Mouse (Mus musculus) cerebellum, postnatal 4 days (tissue): ENCODE results near the gene Sox10.

Source experiments
- DNase-seq, 2 experiments: peaks; one replicate each; pipeline ENCODE4 v3.0.0; 2022; ENCODE audit warnings: low spot score in 2 of 2, mixed read lengths in 1 of 2

Gene Sox10

DNA sequence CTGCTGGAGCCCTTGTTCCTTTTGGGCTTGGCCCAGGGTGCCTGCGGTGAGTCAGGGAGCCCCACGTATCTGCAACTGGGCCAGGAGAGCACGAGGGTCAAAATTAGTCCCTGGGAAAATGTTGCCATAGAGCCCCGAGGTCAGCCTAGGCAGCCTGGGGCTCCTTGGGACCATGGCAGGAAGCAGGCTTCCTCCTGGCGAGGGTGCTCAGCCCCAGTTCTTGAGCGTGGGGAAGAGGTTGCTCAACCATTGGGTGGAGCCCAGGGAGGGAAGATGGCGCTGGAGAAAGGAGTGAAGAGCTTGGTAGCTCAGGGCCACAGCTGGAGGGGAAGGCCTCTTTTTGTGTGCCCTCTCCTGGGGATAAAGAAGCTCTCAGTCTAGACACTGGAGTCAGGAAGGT lies 2.7 kb downstream of the Sox10 start:
- no peak for DNase-seq

DNA sequence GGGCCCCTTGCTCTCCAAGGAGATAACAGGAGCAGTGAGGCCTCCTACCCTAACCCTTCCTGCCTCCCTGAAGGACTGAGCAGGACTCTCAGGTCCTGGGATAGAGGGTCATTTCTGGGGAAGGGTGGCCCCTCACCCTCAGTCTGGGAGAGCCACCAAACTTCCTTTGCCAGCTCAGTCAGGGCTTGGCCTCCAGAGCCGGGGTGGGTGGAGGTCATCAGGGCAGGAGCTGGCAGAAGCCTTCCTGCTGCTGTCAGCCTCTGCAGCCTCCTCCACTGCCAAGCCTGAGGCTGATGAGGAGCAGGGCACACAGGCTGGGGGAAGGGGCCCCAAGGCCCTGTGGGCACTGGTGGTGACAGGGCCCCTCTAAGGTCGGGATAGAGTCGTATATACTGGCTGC lies 9.5 kb downstream of the Sox10 start:
- DNase-seq: no peak

DNA sequence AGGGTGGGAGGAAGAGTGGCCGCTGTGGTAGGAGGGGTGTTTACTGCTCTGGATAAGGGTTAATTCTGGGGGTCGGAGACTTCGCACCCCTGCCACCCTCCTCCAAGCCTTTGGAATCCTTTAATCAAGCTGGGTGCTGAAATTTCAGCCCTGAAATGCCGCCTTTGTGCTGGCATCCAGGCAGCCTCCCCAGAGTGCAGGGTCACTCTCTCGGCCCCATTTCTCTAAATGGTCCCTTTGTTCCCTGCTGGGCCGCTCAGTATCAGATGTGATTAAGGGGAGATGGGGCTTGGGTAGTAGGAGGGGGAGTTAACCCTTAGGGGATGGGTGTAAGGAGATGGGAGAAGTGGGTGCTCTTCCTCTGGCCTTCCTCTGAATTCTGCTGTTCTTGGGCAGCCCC lies 12.3 kb downstream of the Sox10 start:
- no peak for DNase-seq

DNA sequence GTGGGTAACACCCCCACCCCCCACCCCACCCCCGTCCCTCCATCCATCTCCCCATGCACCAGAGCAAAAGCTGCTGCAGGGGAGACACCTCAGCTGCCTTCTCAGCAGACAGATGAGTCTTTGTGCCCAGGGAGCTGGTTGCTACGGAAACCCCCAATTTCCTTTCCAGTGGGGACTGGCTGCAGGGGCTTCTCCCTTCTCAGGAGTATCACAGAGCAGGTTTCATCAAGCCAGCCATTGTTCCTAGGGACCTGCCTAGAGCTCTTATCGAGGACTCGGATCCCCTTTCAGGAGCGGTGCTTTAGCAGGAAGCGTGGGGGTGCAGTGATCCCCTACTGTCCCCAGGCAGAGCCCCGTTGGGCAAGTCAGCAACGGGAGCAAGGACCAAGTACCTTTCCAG lies 13.2 kb downstream of the Sox10 start:
- DNase-seq: no peak

DNA sequence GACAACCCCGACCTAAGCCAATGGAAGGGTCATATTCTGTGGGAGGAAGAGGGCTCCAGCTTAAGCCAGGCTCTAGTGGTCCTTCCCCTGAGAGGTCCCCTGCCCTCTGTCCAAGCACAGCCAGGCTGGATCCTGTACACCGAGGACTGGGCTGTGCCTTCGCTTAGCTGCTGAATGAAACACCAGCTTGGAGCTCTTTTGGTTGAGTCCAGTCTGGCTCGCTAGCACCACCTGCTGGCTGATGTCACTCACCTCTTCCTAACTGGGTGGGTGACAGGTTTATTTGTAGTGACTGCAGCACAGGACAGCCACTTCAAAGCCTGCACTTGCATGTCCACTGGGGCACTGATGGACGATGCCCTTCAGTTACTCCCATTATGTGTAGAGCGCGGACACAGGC lies 16.5 kb downstream of the Sox10 start:
- peak; percentile 76 to 86 for DNase-seq

DNA sequence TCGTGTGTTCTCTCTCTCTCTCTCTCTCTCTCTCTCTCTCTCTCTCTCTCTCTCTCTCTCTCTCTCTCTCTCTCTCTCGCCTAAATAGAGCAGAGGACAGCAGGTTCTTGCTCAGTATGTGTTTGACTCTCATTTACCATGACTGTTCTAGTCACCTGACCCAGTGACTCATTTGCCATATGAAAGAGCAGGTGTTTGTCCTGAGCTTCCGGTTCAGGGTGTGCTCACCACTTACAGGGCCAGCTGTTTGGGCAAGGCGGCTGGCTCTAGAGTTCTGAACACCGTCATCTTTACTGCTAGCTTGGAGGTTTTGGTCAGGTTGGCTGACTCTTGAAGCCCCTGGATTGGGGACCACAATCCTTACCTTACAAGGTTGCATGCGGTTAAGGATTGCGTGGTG lies 19.5 kb downstream of the Sox10 start:
- no peak for DNase-seq

DNA sequence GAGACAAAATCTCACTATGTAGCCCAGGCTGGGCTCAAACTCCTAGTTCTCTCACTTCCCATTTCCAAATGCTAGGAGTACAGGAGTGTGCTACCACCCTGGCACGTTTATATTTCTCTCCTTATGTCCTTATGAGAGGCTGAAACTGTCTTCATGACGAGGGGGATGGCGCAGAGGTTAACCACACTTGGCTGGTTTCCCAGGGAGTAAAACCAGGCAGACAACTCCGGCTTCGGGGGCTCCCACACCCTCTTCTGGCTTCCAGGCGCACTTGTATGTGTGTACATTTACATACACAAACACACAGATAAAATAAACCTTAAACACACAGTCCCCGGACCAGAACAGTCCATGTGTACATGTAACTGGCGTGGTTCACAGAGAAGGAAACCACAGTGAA lies 21.0 kb downstream of the Sox10 start:
- no peak for DNase-seq

DNA sequence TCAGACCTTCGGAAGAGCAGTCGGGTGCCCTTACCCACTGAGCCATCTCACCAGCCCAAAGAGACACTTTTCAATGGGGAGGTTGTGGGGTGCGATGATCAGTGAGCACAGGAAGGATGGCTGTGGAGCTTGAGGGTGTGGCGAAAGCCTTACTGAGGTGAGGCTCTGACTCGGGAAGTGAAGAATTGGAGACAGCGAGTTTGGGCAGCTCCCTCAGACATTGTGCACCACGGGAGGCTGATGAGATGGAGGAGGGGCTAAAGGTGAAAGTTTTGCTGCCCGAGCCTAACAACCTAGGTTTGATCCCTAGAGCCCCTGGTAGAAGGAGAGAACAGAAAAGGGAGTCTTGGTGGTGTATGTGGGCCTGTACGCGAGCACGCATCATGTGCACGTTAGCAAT lies 21.7 kb downstream of the Sox10 start:
- DNase-seq: no peak

DNA sequence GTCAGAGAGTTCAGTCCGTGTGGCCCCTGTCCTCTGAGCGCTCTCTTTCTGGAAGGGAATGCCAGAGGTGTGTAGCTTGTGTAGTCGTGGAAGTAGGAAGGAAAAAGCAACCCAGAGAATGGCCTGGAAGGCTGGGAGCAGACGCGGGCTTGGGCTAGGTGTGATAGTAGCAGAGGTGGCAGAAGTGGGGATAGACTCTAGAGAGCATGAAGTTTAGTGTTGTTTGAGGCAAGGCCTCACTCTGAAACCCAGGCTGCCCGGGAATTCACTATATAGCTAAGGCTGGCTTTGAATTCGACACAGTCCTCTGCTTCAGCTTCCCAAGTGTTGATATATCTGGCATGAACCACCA lies 23.5 kb downstream of the Sox10 start:
- no peak for DNase-seq

DNA sequence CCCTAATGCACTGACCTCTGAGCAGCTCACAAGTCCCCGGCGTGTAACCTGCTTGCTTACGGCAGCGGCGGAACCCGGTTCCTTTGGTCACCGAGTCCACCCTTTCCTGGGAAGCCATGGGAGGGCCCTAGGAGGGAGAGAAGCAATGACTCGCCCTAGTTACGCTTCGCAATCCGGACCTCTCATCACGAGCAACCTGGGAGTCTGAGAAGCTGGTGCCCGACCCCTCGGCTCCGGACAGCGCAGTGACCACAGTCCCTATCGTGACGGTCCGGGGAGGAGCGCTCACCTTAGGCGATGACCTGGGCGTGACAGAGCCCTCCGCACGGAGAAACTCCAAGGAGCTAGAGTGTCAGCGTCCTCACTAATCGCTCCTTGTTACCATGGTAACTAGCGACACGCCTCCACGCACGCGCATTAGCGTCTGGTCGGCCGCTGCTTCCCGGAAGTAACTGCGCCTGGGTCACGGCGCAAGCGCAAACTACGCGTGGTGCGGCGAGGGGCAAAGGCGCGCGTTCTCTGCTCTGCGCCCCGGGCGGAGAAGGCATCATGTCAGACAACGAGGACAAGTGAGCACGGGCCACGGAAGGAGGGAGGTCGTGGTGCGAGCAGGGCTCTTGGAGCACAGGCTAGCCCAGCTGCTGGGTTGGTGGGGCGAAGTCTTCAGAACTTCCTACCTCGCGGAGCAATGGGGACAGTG lies 24.0 kb downstream of the Sox10 start, which contains the start of the genes Polr2f and 1700088E04Rik:
Polr2f (plus strand) TSS at position 144 of the 700 bp plus-strand sequence.
1700088E04Rik (minus strand) TSS at position 388 of the 700 bp plus-strand sequence.
- peak; percentile 83 to 94 for DNase-seq

DNA sequence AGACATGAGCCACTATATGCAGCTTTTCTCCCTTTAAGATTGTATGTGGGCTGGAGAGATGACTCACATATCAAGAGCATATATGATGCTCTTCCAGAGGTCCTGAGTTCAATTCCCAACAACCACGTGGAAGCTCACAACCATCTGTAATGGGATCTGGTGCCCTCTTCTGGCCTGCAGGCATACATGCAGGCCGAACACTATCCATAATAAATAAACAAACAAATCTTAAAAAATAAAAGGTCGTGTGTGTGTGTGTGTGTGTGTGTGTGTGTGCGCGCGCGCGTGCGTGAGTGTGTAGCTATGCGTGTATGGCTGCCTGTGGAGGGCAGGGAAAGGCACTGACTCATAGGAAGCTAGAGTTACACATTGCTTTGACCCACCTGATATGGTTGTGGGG lies 25.4 kb downstream of the Sox10 start:
- DNase-seq: no peak

DNA sequence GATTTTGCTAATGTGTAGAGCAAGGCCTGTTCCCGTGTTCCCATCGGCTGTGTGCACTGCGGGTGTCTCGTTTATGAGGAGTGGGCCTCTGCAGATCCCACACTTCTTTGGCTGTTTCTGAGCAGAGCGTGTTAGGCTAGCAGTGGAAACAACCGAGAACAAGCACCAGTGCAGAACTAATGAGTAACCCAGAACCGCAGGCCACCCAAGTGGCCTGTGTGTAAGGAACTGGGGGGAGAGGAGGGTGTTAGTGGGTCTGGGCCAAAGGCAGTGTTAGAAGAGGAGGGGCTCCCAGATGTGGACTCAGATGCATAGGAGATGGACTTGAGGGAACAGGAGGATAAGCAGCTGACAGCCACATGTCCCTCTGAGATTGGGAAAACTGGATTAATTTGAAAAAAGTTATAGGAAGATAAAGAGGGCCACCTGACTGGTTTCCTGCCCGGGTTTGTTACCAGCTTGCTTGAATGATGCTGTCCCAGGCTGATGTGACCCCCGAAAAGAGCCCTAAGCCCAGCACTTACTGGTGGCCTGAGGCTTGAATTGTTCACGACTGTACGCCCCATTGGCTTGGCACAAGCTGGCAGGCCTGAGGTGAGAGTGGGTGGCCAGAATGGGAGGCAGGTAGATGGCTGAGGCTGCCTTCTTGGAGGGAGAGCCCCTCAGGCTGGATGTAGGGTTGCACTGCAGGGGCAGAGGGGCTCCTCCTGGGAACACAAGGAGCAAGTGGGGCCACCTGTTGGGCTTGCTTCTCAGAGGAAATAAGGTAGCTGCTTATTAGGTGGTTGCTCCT lies 29.1 kb downstream of the Sox10 start:
- DNase-seq: no peak

DNA sequence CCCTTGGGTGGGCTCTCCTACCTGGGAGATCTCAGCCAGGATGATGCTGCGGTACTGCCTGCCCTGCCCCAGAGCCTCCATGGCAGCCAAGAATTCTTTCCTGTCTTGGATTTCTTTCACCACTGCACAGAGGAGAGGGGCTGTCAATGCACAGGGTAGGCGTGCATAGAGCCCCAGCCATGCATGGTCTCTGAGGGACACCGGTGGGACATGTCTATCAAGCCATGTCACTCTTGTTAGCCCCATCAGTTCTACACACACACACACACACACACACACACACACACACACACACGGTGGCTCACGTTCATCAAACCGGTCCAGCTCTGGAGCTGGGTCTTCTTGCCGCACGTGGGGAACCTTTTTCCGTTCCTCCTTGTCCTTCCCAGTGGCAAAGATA lies 29.7 kb downstream of the Sox10 start:
- DNase-seq: no peak

DNA sequence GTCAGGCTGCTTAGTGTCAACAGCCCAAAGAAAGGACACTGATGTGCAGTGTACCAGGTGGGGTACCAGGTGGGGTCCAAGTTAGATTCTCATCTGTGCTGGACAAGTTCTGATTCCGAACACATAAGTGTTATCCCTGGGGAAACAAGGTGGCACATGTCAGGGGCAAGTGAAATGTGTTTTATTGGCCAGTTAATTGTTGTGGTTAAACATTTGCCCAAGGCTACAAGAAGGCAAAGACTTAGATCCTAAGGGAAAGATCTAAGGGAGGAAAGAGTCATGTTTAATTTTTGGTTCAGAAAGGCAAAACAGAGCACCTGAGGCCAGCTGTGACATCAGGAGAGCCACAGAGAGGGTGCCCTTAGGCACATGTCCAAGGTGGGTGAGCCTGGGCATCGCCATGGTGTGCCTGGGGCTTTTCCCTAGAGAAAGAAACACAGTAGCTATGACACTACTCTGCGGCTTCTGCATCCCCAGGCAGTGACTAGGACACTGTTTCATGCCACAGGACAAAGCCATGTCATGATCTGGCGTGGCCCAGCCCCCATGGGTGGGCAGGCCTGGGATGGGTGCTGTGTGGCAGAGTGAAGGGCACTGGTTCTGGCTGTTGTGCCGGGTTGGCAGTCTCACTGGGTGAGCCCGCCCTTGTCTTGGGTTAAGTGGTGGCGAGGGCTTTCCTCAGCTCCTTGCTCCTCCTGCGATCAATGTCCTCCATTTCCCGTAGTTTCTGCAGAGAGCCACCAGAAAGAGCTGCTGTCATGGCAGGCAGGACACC lies 30.4 kb downstream of the Sox10 start:
- DNase-seq: no peak

DNA sequence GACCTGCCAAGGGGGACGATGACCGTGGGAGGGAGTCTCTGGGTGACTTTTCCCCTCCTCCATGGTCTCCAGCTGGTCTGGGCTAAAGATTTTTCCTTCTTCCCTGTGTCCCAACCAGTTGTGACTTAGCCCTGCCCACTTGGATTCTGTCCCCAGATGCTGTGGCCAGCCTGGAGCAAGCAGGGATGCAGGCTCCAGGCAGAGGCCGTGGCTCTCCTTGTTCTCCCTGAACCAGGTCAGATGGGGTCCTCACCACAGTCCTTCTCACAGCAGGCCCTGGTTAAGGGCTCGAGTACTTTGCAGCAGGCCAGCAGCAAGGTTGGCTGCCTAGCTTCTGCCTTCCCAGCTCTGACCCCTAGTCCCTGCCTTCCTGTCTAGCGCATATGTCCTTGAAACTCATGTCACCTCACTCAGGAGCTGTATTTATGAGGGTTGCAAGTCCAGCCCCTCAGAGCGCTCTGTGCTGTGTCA lies 31.8 kb downstream of the Sox10 start:
- no peak for DNase-seq

DNA sequence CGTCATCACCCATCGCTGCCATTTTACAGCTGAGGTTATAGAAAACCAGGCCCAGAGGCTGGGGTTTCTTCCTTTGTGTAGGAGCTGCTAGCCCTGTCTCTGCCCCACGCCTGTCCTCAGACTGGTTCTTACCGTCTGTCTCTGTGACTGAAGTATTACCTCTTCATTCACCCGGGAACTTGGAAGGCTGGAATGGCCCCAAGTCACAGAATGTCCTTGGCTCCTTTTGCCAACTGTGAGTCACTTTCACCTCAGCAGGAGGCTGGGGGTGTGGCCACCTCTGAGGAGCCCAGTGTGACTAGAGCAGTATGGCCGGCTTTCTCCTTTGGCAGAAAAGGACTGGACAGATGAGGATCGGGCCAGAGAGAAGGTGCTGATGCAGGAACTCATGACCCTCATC lies 33.6 kb downstream of the Sox10 start:
- DNase-seq: no peak

DNA sequence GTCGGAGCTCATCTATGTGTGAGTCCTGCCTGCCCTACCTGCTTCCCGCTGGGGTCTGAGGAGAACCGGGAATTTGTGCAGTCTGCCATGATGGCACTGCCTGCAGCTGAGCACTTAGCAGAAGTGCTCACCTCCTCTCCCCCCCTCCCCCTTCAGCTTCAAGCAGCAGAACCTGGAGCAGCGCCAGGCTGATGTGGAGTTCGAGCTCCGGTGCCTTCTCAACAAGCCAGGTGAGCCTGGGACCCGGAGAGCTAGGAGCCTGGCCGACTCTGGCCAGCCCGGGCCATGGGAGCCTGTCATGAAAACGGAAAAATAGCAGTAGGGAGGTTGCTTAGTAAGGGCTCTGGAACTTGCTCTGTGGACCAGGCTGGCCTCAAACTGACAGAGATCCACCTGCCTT lies 34.3 kb downstream of the Sox10 start:
- no peak for DNase-seq

DNA sequence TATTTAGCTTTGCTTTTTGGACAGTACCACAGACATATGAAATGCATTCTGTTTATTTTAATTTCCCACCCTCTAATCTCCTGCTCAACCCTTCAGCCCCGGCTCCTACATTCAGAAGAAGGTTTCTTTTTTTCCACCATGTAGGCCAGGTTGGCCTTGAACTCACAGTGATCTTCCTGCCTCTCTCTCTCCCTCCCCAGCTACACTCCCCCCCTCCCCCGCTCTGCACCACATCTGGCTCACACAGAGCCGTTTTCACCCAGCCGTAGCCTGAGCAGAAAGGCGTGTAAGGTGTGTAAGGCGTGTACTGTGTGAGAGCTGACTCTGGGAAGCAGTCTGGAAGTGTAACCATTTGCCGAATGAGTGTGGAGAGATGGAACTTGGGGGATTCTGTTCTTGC lies 35.7 kb downstream of the Sox10 start:
- no peak for DNase-seq

DNA sequence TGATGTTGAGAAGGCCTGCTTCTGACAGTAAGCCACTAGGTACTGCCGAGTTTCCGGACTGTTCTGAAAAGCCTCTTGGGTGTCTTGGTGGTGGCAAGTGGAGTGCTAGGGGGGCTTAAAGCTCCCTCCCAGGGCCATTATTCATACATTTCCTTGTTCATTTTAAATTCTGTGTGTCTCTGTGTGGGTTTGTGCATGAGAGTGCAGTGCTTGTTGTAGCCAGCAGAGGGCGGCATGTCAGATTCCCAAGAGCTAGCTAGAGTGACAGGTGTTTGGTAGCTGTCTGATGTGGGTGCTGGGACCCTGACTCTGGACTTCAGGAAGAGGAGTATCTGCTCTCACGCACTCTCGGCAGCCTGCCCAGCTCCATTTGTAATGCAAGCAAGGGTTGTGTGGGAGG lies 36.8 kb downstream of the Sox10 start:
- no peak for DNase-seq

DNA sequence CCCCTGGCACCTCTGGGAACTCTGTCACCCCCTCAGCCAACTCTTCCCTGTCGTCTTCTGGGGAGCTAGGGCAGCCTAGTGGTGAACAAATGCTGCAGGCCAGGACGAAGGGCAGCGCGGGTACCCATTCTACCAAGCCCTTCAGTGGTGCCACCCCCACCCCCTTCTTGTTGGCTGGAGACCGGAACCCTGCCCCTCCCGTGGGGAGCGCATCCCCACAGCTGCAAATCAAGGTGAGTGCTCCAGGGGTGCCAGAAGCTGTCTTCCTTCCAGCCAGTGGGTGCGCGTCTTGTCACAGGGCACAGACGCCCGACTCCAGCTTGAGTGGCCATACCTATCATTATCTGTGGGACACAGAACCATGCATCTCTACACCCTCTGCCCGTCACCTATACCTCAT lies 37.9 kb downstream of the Sox10 start:
- DNase-seq: no peak

DNA sequence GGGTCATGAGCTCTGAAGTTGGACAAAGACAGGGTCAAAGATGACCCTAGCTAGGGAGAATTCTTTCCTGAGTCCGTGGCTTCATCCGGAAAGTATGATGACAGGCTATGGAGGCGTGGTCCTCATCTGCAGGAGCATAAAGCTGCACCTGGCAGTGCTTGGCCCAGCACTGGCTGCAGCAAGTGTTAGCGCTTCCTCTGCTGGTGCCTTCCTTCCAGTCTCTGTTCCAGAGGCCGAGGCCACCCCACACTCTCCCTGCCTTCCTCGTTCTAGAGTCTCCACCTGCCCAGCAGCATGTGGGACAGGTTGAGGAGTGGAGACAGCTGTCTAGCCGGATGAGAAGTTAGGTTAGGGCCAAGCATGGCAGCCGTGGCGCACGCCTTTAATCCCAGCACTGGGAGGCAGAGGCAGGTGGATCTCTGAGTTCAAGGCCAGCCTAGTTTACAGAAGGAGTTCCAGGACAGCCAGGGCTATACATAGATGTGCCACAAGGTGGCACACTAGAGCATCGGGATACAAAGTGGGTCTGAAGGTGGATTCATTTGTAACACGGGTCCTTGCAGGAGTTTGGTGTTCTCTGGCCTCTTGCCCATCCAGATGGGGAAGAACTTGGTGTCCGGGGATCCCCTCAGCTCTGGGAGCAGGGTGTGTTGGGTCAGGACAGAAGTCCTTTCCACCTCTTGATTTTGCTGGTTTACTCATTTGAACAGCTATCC lies 38.7 kb downstream of the Sox10 start:
- DNase-seq: peak in 1 of 2 experiments; percentile 54

DNA sequence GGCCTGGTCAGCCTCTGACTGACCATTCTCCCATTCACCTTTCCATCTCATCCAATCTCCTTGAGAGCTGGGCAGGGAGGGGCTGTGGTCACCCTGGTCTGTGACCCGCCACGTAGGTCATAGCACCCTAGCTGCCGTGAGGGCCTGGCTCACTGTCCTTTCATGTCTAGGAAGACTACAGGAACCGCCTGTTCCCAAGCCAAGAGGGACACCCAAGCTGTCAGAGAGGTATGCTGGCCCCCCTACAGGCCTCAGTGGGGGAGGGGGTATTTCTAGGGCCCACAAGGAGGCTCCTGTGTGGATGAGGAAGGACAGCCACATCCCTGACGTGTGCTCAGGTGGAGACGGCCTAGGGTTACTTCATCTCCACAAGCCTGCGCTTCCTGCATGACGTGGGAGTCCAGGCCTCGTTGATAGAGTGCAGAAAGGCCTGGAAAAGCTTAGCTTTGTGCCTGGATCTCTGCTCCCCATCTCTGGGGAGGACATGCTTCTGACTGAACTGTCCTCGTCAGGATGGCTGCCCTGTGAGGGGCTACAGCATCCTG lies 40.6 kb downstream of the Sox10 start:
- DNase-seq: no peak
